In the genomic region with DNA sequence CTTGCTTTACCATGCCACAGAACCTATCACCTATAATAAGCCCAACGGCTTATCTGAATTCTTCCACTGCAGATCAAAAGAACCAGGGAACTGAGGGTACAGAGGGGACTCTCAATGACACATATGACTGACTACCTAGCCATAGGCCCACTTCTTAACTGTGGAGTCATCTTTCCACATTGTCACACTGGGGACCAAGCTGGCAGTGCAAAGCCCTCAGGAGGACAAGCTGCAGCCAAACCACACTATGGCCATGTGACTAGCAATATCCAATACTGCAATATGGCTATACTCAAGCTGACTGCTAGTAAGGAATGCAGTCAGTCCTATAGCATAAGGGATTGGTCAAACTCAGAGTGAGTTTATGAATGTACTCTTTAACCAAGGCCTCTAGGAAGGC, we compare ENCODE assay signal across 13 mouse cellular contexts.
DNase-seq lines count a peak whose midpoint lies in the region; ATAC-seq and TF ChIP-seq lines count a peak whose summit lies in the region.
"Had no signal": no experiment of that assay in that cellular context is flagged by ENCODE, and none has a peak within 500 bp of the region (broad histone marks: within the 10 kb centered on the region; RNA-seq: fewer than 3 reads in every experiment).

No protein-coding gene starts in this region.

- no peak overlapping the region for H3K4me2 ChIP-seq in heart, embryonic 12.5 days
- H3K4me2 ChIP-seq: hindbrain, embryonic 15.5 days had no signal

- TF ChIP-seq EP300 in heart, adult 2 months (IDR thresholded peaks at IDR 0.05; ENCODE audit: insufficient read depth, low read depth, low read length) = no peak
- no peak; a peak in 1 of 4 replicates for TF ChIP-seq EP300 in MEL (IDR thresholded peaks at IDR 0.05; ENCODE audit: low read depth in 1 of 2, low read length in 2 of 2)

- no peaks in the 10 kb centered on the region for H3K27me3 ChIP-seq in heart, adult 2 months (ENCODE audit: control insufficient read depth, insufficient read depth, low read length)
- H3K27me3 ChIP-seq in heart, embryonic 12.5 days (replicated peaks) = no peaks in the 10 kb centered on the region
- H3K27me3 ChIP-seq in MEL (ENCODE audit: control insufficient read depth in 1 of 2, insufficient read depth in 2 of 2, low read length in 2 of 2) = no peaks in the 10 kb centered on the region
- H3K27me3 ChIP-seq: hindbrain, embryonic 15.5 days had no signal

- H3K4me3 ChIP-seq in heart, adult 2 months = no peak overlapping the region
- H3K4me3 ChIP-seq in heart, embryonic 12.5 days = no peak overlapping the region
- H3K4me3 ChIP-seq in MEL (ENCODE audit: control insufficient read depth in 1 of 2, insufficient read depth in 1 of 2, low read depth in 2 of 2, low read length in 2 of 2) = peak overlapping the region; percentile 15 to 21; a peak in 3 of 4 replicates
- H3K4me3 ChIP-seq: hindbrain, embryonic 15.5 days had no signal

- peaks cover 8% of the 10 kb centered on the region for H3K4me1 ChIP-seq in heart, adult 2 months (ENCODE audit: control insufficient read depth, insufficient read depth, low read length)
- H3K4me1 ChIP-seq in heart, embryonic 12.5 days (replicated peaks) = peaks cover 16% of the 10 kb centered on the region
- H3K4me1 ChIP-seq in MEL (ENCODE audit: control insufficient read depth in 1 of 2, insufficient read depth in 2 of 2, low read length in 2 of 2) = peaks cover 10 to 31% of the 10 kb centered on the region in 2 experiments

- ATAC-seq in heart, embryonic 12.5 days (ENCODE audit: insufficient number of reproducible peaks, low FRiP score) = no peak
- ATAC-seq in inflammation-experienced regulatory T-cells, adult 6 months = peak; percentile 38
- peak; percentile 50 for ATAC-seq in megakaryocyte progenitor cell, adult 5-6 weeks (replicated peaks; ENCODE audit: poor library complexity)
- ATAC-seq: midbrain, embryonic 16.5 days had no signal

- no peaks in the 10 kb centered on the region for H3K79me2 ChIP-seq in heart, adult 2 months (replicated peaks; ENCODE audit: control insufficient read depth, insufficient read depth, low read length)
- no peaks in the 10 kb centered on the region for H3K79me2 ChIP-seq in MEL (ENCODE audit: control insufficient read depth, insufficient read depth, low read length, poor library complexity)

- TF ChIP-seq POLR2A in heart, adult 2 months (IDR thresholded peaks at IDR 0.05; ENCODE audit: insufficient read depth, low read depth, low read length) = no peak
- no peak for TF ChIP-seq POLR2A in MEL (IDR thresholded peaks at IDR 0.05; ENCODE audit: control insufficient read depth in 1 of 2, insufficient read depth in 1 of 2, low read depth in 1 of 2, low read length in 2 of 2, poor library complexity in 1 of 2)

- H3K36me3 ChIP-seq in heart, adult 2 months (ENCODE audit: control insufficient read depth, insufficient read depth, low read length) = peaks cover 3% of the 10 kb centered on the region
- H3K36me3 ChIP-seq in heart, embryonic 12.5 days = no peaks in the 10 kb centered on the region
- H3K36me3 ChIP-seq in MEL (ENCODE audit: control insufficient read depth in 1 of 2, insufficient read depth in 2 of 2, low read length in 2 of 2) = peaks cover 1 to 30% of the 10 kb centered on the region in 2 experiments; a peak in 3 of 4 replicates
- H3K36me3 ChIP-seq: hindbrain, embryonic 15.5 days had no signal

- no peak for TF ChIP-seq RAD21 in MEL (IDR thresholded peaks at IDR 0.05; ENCODE audit: low read depth, low read length)

- no peak overlapping the region for H3K9ac ChIP-seq in heart, adult 2 months (ENCODE audit: low read depth, low read length)
- H3K9ac ChIP-seq in heart, embryonic 12.5 days = no peak overlapping the region
- H3K9ac ChIP-seq in MEL (ENCODE audit: control insufficient read depth, low read depth, low read length, poor library complexity, severe bottlenecking) = peak overlapping the region; percentile 19
- H3K9ac ChIP-seq: hindbrain, embryonic 15.5 days had no signal

- no peaks in the 10 kb centered on the region for H3K9me3 ChIP-seq in heart, embryonic 12.5 days (replicated peaks)
- no peaks in the 10 kb centered on the region for H3K9me3 ChIP-seq in MEL (replicated peaks; ENCODE audit: insufficient read depth, low read length)
- H3K9me3 ChIP-seq: hindbrain, embryonic 15.5 days had no signal

- no peak for DNase-seq in heart, adult 2 months
- DNase-seq in MEL (ENCODE audit: low read depth, low spot score) = peak; percentile 65
- no peak for DNase-seq in adrenal gland, adult 2 months
- no peak for DNase-seq in right cerebral cortex, postnatal 4 days
- DNase-seq in heart, postnatal 25 days (ENCODE audit: low spot score) = no peak
- DNase-seq: cerebellum, adult 11 months; cerebellum, postnatal 25 days; kidney, adult 11 months had no signal

- intact Hi-C loops in heart, adult 2 months (cut with DNase I) = loop anchor here (5.0 kb wide), 1 partner anchor 38 kb away; no protein-coding TSS in a partner anchor
- intact Hi-C loops in heart, postnatal 25 days (cut with DNase I) = no loop called here

- TF ChIP-seq CTCF in heart, adult 2 months (IDR thresholded peaks at IDR 0.05) = no peak
- TF ChIP-seq CTCF in MEL (IDR thresholded peaks at IDR 0.05 in 2 of 3, conservative IDR thresholded peaks at IDR 0.05 in 1 of 3; ENCODE audit: control insufficient read depth in 1 of 3, insufficient read depth in 1 of 3, low read depth in 2 of 3, low read length in 3 of 3, poor library complexity in 1 of 3, severe bottlenecking in 1 of 3) = no peak

- H3K27ac ChIP-seq in heart, adult 2 months = peak overlapping the region; percentile 68
- no peak overlapping the region for H3K27ac ChIP-seq in heart, embryonic 12.5 days (ENCODE audit: poor library complexity, severe bottlenecking)
- H3K27ac ChIP-seq in MEL (ENCODE audit: control insufficient read depth, low read depth, low read length) = peak overlapping the region; percentile 79
- H3K27ac ChIP-seq: hindbrain, embryonic 15.5 days had no signal

- WGBS in heart, adult 2 months = 75% methylated on average over 1 of the region's 1 CpGs
- 64% methylated on average over 1 of the region's 1 CpGs for WGBS in heart, embryonic 12.5 days

TF ChIP-seq in MEL, 35 proteins besides CTCF, POLR2A, EP300 and RAD21:
- TF ChIP-seq MAX (IDR thresholded peaks at IDR 0.05; ENCODE audit: low read length) = peak; percentile 64
- TF ChIP-seq MYC (IDR thresholded peaks at IDR 0.05; ENCODE audit: low read depth, low read length) = 0 out of 2 replicates have a peak, but pooled peaks have one; percentile 13
- TF ChIP-seq KAT2A (conservative IDR thresholded peaks at IDR 0.05; ENCODE audit: low read depth, low read length) = no peak
- TF ChIP-seq USF1 (IDR thresholded peaks at IDR 0.05; ENCODE audit: low read depth, low read length) = peak; percentile 81
TF ChIP-seq in MEL: peak in this region for 3.

Comparison
In these comparisons a context has a peak if more than half of its experiments do, and no peak if none do; other contexts are left out.
1. H3K4me3 ChIP-seq: peak in MEL (2 of 2); none in heart, adult 2 months (single experiment) and heart, embryonic 12.5 days (single experiment).